Mouse (Mus musculus) liver (tissue): ENCODE measurements around the gene Keap1.
"Not testable (repeated sequence)": the region's sequence is repeated elsewhere in the genome, so short reads cannot be mapped to it uniquely, and the experiment has no call there.

Experiments used
- DNase-seq: peaks from one replicate; pipeline ENCODE4 v3.0.0-alpha.2; 2020; ENCODE audit warnings: mixed read lengths

Keap1 gene

DNA sequence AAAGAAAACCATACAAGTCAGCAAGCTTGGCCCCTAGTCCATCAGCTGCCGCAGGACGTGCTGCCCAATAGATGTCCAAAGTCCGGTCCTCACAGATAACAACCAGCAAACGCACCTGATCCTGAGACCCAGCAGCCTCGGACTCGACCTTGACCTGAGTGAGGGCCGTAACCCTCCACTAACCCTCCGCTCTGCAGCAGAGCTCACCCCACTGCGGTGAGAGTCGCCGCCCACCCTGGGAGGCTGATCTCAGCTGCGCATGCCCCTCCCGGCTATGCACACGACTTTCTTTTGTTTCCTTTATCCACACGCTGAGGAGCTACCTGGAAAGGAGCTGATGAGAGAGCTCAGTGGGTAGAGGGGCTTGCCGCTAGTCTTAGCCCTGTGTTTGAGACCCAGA, 11.8 kb downstream of the Keap1 start:
- DNase-seq, result peak; percentile 70

DNA sequence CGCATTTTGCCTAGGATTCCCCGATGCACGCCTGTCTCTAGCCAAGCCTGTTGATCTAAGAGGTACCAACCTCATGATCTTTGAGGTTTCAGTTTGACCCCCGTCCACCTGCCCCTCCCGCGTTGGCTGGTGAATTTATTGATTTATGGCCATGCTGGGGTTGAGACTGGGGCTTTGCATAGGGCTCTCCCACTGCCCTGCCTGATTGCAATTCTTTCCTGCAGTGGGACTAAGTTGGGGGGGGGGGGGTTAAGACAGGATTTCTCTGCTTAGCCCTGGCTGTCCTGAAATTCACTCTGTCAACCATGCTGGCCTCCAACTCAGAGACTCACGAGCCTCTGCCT, 13.8 kb downstream of the Keap1 start:
- no peak for DNase-seq

- DNase-seq, result peak; percentile 68
These were observed 14.4 kb downstream of the Keap1 start for GRCm38 (mm10) chr9:21224576-21225414.

DNA sequence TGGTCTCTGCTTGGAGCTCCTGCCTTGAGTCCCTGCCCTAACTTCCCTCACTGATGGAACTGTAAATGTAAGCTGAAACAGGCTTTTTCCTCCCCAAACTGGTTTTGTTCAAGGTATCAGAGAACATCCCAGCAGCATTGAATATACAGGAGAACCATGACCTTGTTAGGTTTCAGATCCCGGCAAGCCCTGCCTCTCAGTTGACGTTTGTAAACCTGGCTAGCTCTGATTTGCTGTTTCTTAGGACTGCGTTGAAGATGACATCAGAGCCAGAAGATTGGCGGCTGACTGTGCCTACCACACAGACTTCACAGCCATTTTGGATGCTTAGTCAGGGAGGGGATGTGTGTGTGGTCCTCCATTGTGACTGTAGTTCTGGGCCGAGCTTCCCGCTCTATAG, 15.3 kb downstream of the Keap1 start:
- no peak for DNase-seq

- DNase-seq, result not testable (repeated sequence)
These were observed 15.7 kb downstream of the Keap1 start for GRCm38 (mm10) chr9:21223490-21223889.

GRCm38 (mm10) chr9:21221383-21221929, 17.7 kb downstream of the Keap1 start:
- DNase-seq, result peak; percentile 45

- peak; percentile 96 for DNase-seq
These were observed 18.4 kb downstream of the Keap1 start for GRCm38 (mm10) chr9:21220490-21221382.

- DNase-seq, result no peak
These were observed 19.3 kb downstream of the Keap1 start for GRCm38 (mm10) chr9:21219820-21220219.

DNA sequence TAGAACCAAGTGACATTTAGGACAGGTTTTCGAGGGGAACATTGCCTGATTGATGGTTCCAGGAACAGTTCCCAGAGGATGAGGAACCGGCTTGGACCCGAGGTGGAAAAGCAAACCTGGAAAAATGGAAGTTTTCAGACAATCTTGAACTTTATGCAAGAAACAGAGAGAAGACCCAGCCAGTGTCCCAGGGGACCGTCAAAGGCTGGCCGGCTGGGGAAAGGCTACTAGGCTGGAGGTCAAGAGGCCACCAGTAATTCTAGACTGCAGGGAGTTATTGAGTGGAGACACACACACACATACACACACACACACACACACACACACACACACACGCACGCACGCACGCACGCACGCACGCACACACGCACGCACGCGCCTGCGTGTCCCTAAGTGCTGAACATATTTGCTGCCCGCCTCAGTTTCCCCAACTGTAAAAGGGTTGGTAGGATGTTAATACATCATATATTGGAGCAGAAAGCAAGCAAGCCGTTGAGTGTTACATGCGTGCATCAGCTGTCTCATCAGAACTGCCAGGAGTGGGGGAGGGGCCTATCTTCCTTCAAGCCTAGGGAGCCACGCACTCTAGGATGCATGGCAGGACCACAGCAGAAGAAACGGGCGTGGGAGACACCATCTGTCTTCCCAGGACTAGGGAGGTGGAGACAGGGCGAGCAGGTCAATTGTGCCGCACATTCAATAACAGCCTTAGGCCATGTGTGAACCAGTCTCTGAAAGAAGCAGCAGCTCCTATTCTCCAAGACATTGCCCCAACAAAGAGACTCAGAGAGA, 22.9 kb downstream of the Keap1 start:
- no peak for DNase-seq

DNA sequence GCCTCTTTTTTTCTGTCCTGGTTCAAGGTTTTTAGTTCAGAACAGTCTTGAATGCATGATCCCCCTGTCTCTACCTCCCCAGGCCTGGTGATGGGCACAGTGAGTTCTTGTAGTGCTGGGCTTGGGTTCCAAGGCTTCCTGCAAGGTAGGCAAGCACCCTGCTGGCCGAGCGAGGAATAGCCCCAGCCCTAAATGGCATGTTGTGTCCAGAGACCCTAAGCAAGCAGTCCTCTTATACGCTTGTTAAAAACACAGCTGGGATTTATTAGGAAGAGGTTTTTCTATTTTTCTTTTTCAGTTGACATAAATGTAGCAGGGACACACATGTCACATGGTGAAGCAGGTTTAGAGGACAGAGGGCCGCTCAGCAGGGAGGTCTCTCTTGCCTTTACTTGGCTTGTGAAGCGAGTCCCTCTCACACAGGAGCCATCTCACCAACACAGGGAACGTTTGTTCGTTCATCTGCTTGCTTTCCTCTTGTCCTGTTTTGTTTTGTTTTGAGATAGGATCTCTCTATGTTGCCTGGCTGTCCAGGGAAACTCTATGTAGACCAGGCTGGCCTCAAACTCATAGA, 25.5 kb downstream of the Keap1 start:
- DNase-seq, result peak; percentile 37

DNA sequence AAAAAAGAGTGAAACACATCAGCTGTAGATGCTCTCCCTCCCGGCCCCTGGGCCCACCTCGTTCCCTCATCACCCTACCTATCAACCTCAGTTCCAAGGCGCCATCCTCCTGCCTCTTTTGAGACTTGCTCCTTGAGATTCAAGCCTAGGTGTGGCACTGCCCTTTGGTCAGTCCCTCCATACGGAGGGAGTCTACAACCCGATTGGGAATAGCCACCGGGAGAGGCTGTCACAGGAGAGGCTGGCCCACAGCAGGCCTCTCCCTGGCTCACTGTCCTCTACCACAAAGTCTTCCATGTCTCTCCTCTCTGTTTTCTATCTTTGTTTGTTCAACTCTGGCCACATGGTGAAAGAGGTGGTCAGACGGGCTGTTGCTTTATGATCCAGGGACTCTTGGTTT, 27.5 kb downstream of the Keap1 start:
- no peak for DNase-seq

- no peak for DNase-seq
These were observed 28.3 kb downstream of the Keap1 start for GRCm38 (mm10) chr9:21210821-21211220.

DNA sequence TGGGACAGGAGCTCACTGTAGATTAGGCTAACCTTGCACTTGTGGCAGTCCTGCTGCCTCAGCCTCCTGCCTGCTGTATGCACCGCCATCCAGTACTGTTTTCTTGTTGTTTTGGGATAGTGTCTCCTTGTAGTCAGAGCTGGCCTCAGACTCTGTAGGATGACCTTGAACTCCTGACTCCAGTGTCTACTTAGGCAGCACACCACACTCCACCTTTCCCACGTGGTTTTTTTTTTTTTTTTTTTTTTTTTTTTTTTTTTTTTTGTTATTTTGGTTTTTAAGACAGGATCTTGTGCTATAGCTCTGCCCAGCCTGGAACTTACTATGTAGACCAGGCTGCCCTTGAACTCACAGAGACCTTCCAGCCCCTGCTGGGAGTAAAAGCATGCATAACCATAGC, 30.5 kb downstream of the Keap1 start:
- DNase-seq, result no peak

DNA sequence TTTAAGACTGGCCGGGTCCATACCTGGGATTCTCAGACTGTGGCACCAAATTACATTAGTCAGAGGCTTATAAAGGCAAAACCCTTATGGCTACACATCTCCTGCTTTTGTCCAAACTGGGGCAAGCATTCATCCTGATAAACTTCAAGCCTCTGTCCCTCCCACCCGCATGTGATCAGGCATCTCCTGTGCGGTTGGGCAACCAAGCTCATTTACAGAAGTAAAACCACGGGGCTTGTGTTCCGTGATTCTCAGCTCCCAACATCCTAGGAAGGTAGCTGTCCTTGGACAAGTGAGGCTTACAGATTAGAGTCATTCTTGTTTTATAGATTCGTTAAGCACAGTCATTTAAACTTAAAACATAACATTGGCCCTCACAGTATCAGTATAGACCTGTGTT, 32.3 kb downstream of the Keap1 start:
- no peak for DNase-seq

DNA sequence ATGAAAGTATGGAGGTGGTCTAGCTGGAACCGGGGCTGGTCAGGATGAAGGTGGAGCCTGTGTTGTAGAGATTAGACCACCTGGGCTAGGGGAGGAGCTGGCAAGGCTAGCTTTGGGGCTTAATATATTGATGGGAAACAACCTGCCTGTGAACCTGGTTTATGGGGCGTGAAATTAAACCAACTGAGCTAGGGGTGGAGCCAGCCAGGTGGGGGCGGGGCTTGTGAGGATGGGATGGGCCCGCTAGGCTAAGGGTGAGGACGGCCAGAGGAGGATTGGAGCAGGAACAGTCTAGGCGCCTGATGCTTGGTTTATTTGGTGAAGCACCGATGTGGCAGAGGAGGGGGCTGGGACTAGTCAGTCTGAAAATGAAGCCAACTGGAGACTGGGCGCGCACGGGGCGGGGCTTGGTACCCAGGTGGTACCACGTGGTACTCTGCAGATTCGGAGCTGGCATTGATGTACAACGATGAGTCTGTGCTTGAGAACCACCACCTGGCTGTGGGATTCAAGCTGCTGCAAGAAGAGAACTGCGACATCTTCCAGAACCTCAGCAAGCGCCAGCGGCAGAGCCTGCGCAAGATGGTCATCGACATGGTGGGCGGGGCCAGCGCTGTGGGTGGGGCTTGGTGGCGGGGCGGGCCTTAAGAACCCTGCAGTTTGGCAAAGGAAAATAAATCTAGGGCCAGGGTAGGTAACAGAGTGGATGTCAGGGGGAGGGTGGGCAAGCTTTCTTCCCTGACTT, 34.5 kb downstream of the Keap1 start:
- peak; percentile 45 for DNase-seq

DNA sequence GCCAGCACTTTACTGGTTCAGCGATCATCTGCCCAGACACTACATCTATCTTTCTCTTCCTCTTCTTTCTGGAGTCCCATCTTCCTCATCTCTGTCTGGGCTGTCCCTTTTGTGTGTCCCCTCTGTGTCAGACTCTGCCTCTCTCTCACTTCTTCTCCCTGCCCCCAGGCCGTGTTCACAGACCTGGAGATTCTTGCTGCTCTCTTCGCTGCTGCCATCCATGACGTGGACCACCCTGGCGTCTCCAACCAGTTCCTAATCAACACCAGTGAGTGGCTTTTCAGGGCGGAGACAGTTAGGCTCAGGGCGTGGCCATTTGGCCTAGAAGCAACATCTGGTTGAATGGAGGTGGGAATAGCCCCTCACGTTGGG, 35.0 kb downstream of the Keap1 start:
- DNase-seq, result peak; percentile 28

DNA sequence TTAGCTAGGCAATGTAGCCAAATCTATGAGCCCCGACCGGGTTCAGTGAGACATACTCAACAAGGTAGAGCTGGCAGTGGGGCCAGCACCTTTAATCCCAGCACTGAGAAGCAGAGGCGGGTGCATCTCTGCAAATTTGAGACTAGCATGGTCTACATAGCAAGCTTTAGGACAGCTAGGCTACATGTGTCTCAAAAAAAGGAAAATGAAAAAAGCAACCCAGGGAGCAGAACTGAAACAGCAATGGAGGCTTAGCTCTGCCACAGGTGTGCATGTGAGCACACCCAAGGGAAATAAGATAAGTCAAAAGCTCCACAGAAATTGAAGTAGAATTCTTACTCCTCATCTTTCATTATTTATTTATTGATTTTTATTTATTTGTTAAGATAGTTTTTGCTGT, 40.2 kb downstream of the Keap1 start:
- DNase-seq, result no peak

DNA sequence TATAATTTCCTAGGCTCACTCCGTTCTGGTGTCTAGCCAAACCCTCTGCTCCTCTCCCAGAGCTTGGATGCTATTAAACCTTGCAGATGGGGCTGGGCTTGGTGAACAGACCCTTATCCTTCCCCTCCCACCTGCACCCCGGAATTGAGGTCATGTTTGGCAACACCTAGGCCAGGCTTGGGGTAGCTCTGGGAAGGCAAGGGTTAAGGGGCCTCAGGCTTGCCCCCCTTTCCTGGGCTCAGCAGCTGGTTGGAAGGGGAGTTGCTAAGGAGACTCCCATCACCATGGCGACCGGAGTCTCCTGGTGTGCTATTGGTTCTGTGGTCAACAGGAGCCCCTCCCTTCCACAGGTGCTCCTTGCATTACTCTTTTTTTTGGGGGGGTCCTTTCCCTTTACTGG, 41.2 kb downstream of the Keap1 start:
- DNase-seq, result no peak

DNA sequence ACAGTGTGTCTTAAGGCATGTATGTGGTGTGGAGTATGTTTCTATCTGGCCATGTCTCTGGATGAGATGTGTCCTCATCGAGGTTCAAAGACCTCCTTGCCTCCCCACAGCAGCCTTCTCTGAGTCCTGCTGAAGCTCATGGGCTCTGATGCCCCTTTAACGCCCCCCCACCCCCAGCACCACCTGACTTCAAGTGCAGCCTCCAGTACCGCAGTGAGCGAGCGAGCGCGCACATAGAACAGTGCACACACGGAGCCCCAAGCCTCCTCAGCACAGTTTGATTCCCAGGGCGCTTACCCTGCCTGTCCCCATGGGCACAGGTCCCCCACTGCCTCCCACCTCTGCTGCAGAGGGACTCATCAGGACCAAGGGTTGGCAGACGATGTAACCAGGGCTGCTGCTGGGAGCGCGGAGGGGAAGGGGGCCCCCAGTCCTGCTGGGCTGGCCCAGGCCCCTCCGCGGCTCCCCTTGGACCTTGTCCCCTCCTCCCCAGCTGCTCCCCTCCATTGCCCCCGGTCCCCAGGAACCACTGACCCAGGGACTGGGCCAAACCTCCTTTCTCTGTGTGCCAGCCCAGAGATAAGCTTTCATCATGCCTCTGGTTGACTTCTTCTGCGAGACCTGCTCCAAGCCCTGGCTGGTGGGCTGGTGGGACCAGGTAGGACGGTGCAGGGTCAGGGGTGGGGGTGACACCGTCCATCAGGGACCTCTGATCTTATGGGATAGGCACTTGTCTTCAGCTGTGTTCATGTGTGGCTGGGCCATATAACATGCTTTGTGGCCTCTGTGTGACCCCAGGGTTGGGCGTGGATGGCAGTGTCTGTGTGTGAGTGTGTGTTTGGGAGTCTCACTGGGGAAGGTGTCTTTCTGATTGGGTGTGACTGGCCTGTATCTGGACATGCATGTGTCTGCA, 42.4 kb downstream of the Keap1 start:
- DNase-seq, result no peak

GRCm38 (mm10) chr9:21195736-21196505, 43.2 kb downstream of the Keap1 start:
- DNase-seq, result not testable (repeated sequence)
